Mouse (Mus musculus) midbrain, embryonic 13.5 days (tissue): Measurements from ENCODE around the gene H2-Ob. TPM values are rescaled to one million over a fixed set of nuclear protein-coding genes. Genes with fewer than 3 reads are reported as not detected.

Experiments used
- ATAC-seq: fragments of 200-750 bp; cut with Nextera tagmentation; 2 replicates; pipeline ENCODE4 v1.8.0; 2017; ENCODE audit warnings: mild to moderate bottlenecking, moderate TSS enrichment, moderate library complexity
- H3K27ac ChIP-seq: fragments of 300-500 bp; sonication (generic); 2 replicates; pipeline ENCODE4 v1.5.1; 2015; ENCODE audit warnings: inconsistent platforms, mild to moderate bottlenecking, moderate library complexity
- H3K27me3 ChIP-seq: fragments of 300-500 bp; sonication (generic); 2 replicates; pipeline ENCODE4 v1.6.1; 2015; ENCODE audit warnings: mild to moderate bottlenecking, inconsistent platforms
- H3K36me3 ChIP-seq: fragments of 300-500 bp; sonication (generic); 2 replicates; pipeline ENCODE4 v1.6.1; 2015; ENCODE audit warnings: mild to moderate bottlenecking, inconsistent platforms
- H3K4me1 ChIP-seq: fragments of 300-500 bp; sonication (generic); replicated peaks from 2 replicates; pipeline ENCODE4 v1.6.1; 2015; ENCODE audit warnings: inconsistent platforms
- H3K4me2 ChIP-seq: fragments of 300-500 bp; sonication (generic); replicated peaks from 2 replicates; pipeline ENCODE4 v1.6.1; 2015; ENCODE audit warnings: moderate library complexity, mild to moderate bottlenecking, inconsistent platforms
- H3K4me3 ChIP-seq: fragments of 300-500 bp; sonication (generic); replicated peaks from 2 replicates; pipeline ENCODE4 v1.5.1; 2015; ENCODE audit warnings: mild to moderate bottlenecking, inconsistent platforms
- H3K9ac ChIP-seq: fragments of 300-500 bp; sonication (generic); replicated peaks from 2 replicates; pipeline ENCODE4 v1.6.1; 2015; ENCODE audit warnings: mild to moderate bottlenecking, inconsistent platforms
- H3K9me3 ChIP-seq: fragments of 300-500 bp; sonication (generic); 2 replicates; pipeline ENCODE4 v1.6.1; 2016; ENCODE audit warnings: mild to moderate bottlenecking, inconsistent platforms
- WGBS: fragments of 180-500 bp; shearing (Covaris S2); methylation state at CpG from one replicate; pipeline ENCODE4 v1.1.7; 2015; 5-methylcytosine and 5-hydroxymethylcytosine counted together
- polyA plus RNA-seq: library from polyadenylated mRNA; unstranded; fragments of >200 nt; fragmentation: Nextera tagmentation; extraction: Ambion mirVana; gene quantifications from 2 replicates; pipeline ENCODE4 v1.2.1, GENCODE M21; 2015

The H2-Ob gene
- polyA plus RNA-seq, 1 experiment from 2014 or later, result not detected

DNA sequence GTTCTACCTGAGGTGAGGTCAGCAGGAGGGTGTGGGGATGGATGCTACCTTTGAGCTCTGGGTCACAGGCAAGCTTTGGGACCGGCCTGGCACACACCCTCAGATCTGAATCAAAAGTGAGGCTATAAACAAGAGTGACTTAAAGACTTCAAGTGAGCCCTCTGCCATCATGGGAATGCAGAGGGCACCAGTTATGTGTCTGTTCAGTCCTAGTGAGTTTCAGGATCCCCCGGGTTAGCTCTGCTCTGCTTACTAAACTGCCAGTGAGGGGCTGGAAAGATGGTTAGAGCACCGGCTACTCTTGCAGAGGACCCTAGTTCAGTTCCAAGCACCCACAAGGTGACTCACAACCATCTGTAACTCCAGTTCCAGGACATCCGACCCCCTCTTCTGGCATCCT is 53.9 kb downstream of the H2-Ob start:
- Histone ChIP-seq H3K36me3 (no peaks in the 10 kb centered on the region), H3K9ac (no peak overlapping the region), H3K9me3 (no peaks in the 10 kb centered on the region), H3K4me2 (no peak overlapping the region), H3K4me3 (no peak overlapping the region), H3K27me3 (peaks cover 3% of the 10 kb centered on the region; the same call in 1 of the 2 replicates), H3K4me1 (peaks cover under 1% of the 10 kb centered on the region), H3K27ac (no peak overlapping the region)
- ATAC-seq, result no peak
- 91% methylated on average over 4 of the region's 4 CpGs for WGBS

DNA sequence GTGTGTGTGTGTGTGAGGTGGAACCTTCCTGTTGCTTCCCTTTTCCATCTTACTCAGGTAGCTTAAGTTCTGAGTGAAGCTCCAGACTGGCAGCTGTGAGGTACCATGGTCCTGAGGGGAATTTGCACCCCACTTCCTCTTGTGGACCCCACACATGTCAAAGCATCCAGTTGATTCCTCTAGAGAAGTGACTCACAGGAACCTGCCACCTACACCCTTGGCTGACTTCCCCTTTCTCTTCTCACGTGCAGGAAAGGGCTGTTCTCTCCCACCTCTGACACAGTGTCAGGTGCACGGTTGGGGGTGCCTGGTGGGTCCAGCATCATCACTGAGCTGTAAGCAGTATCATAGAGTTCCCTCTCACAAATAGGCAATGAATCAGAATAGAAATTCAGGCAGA is 54.8 kb downstream of the H2-Ob start:
- peaks cover 5% of the 10 kb centered on the region for H3K4me1 ChIP-seq

DNA sequence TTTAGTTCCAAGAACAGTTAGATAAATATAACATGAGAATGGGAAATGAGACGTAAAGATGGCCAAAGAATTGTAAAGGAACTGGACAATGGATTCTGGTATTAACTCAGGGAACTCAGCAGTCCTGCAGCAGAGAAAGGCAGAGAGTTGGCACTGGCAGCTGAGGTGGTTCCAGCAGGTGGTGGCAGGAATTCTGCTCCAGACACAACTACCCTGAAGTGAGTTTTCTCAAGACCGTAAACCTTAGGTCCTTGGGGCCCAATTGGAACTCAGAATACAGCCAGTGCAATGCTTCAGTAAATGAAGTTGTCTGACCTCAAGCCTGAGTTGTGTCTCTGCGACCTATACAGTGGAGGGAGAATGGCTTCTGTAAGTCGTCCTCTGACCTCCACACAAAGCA is 55.5 kb downstream of the H2-Ob start:
- no peak overlapping the region for H3K9ac ChIP-seq
- no peak overlapping the region for H3K4me3 ChIP-seq
- no peaks in the 10 kb centered on the region for H3K36me3 ChIP-seq
- H3K4me1 ChIP-seq, result peaks cover 5% of the 10 kb centered on the region
- no peak overlapping the region for H3K27ac ChIP-seq
- H3K4me2 ChIP-seq, result no peak overlapping the region
- H3K27me3 ChIP-seq, result peaks cover 3% of the 10 kb centered on the region; the same call in 1 of the 2 replicates
- no peaks in the 10 kb centered on the region for H3K9me3 ChIP-seq
- 67% methylated on average over 4 of the region's 4 CpGs for WGBS
- ATAC-seq, result no peak

More for the DNA sequence above, 54.8 kb downstream of the H2-Ob start:
- no peak for ATAC-seq
- Histone ChIP-seq H3K9ac (no peak overlapping the region), H3K9me3 (no peaks in the 10 kb centered on the region), H3K4me2 (no peak overlapping the region), H3K27me3 (peaks cover 3% of the 10 kb centered on the region; the same call in 1 of the 2 replicates), H3K4me3 (no peak overlapping the region), H3K36me3 (no peaks in the 10 kb centered on the region), H3K27ac (no peak overlapping the region)
- 68% methylated on average over 2 of the region's 2 CpGs for WGBS

DNA sequence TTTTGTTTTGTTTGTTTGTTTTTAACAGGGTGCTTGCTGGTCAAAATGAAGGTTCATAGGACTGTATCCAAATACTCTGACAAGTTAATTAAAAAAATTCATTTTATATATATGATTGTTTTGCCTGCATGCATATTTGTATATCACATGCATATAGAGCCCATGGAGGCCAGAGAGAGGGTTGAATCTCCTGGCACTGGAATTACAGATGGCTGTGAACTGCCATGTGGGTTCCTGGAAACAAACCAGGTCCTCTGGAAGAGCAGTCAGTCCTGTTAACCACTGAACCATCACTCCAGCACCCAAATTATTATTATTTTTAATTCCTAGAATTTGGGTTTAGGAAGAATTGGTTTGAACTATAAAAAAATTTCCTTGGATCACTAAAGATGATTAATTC is 56.6 kb downstream of the H2-Ob start:
- H3K9ac ChIP-seq, result no peak overlapping the region
- H3K27ac ChIP-seq, result no peak overlapping the region
- no peak overlapping the region for H3K4me2 ChIP-seq
- H3K4me1 ChIP-seq, result peaks cover 5% of the 10 kb centered on the region
- no peak overlapping the region for H3K4me3 ChIP-seq
- H3K9me3 ChIP-seq, result no peaks in the 10 kb centered on the region
- H3K27me3 ChIP-seq, result peaks cover 3% of the 10 kb centered on the region; the same call in 1 of the 2 replicates
- ATAC-seq, result no peak
- no peaks in the 10 kb centered on the region for H3K36me3 ChIP-seq

DNA sequence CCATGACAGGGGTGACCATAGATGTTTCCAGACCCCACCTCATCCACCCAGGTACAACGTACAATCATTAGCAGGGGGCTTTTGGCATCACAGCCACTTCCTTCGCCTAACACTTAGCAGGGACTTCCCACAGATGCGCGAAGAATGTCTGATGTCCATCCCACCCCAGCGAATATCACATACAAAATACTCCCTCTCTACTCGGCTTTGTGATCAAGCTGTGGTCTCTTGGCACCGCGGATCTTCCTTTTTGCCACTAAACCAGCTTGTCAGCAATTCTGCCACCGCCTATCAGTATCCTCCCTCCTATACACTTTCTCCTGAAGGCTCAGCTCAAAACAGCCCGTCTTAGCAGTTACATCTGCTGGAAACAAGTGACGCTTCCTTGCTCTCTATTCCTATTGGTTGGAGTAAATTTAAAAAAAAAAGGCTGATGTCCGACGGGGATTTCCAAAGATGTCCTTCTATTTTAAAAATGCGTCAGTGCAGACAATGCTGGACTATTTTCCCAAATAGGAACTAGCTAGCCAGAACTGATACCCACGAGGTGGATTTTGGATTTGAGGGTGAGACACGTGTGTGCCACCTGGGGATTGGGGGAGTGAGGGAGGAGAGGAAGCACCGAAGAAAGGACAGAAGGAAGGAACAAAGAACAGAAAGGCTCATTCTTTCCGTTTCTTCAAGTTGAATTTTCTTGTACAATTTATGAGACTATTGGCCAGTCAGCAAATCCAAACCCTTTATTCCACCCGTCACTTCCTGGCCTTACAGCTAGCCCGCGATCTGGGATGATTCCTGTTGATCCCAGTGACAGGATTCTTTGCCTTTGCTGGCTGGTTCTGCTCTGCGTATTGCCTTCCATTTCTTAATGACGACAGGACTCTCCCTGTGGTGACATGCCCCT is 57.4 kb downstream of the H2-Ob start:
- ATAC-seq, result peak; percentile 86
- WGBS, result 21% methylated on average over 23 of the region's 23 CpGs
- H3K9ac ChIP-seq, result 0 out of 2 replicates have a peak overlapping the region, but pooled peaks have one; percentile 24

DNA sequence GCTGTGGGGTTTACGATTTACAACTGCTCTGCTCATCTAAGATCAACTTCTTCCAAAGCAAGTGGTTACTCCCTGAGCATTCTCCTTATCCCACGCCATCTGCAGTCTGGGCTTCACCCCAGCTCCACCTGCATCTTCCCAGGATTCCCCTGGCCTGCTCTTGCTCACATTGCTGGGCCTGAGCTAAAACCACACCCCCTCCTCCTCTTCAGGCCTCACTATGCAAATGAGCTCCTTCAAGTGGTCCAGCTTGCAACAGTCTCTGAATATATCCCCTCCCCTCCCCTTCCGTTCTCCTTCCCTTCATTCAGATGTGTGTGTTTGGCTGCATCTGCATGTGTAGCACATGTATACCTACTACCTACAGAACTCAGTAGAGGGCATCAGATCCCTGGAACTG is 60.7 kb downstream of the H2-Ob start:
- H3K4me2 ChIP-seq, result no peak overlapping the region
- H3K27ac ChIP-seq, result no peak overlapping the region
- no peak overlapping the region for H3K9ac ChIP-seq
- peaks cover 5% of the 10 kb centered on the region for H3K4me1 ChIP-seq
- H3K4me3 ChIP-seq, result no peak overlapping the region
- H3K9me3 ChIP-seq, result no peaks in the 10 kb centered on the region
- H3K27me3 ChIP-seq, result no peaks in the 10 kb centered on the region
- ATAC-seq, result no peak
- WGBS, result 58% methylated on average over 3 of the region's 3 CpGs
- no peaks in the 10 kb centered on the region for H3K36me3 ChIP-seq

More for the DNA sequence above, 57.4 kb downstream of the H2-Ob start:
- Histone ChIP-seq H3K4me3 (peak overlapping the region; percentile 39), H3K27me3 (peaks cover 3% of the 10 kb centered on the region; the same call in 1 of the 2 replicates), H3K4me1 (peaks cover 5% of the 10 kb centered on the region), H3K36me3 (no peaks in the 10 kb centered on the region), H3K4me2 (peak overlapping the region; percentile 48), H3K27ac (no peak overlapping the region), H3K9me3 (no peaks in the 10 kb centered on the region)

DNA sequence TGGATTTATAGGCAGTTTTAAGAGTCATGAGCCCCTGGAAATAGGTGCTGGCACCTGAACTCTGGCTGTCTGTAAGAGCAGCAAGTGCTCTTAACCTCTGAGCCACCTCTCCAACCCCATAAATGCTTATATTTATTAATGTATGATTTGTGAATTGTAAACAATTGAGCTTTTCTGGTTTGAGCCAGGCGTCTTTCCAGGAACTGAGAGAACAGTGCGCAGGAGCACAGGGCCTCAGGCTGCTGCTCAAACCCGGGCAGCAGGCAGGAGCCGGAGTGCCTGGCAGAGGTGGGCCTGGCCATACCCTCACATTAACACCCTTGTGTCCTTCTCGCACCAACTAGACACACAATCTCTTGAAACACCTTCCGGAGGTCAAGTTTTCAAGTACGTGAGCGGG is 61.4 kb downstream of the H2-Ob start:
- no peaks in the 10 kb centered on the region for H3K9me3 ChIP-seq
- no peaks in the 10 kb centered on the region for H3K36me3 ChIP-seq
- peaks cover 5% of the 10 kb centered on the region for H3K4me1 ChIP-seq
- 88% methylated on average over 8 of the region's 8 CpGs for WGBS
- H3K9ac ChIP-seq, result no peak overlapping the region
- no peak overlapping the region for H3K4me2 ChIP-seq
- no peaks in the 10 kb centered on the region for H3K27me3 ChIP-seq
- no peak overlapping the region for H3K27ac ChIP-seq
- ATAC-seq, result no peak
- no peak overlapping the region for H3K4me3 ChIP-seq

DNA sequence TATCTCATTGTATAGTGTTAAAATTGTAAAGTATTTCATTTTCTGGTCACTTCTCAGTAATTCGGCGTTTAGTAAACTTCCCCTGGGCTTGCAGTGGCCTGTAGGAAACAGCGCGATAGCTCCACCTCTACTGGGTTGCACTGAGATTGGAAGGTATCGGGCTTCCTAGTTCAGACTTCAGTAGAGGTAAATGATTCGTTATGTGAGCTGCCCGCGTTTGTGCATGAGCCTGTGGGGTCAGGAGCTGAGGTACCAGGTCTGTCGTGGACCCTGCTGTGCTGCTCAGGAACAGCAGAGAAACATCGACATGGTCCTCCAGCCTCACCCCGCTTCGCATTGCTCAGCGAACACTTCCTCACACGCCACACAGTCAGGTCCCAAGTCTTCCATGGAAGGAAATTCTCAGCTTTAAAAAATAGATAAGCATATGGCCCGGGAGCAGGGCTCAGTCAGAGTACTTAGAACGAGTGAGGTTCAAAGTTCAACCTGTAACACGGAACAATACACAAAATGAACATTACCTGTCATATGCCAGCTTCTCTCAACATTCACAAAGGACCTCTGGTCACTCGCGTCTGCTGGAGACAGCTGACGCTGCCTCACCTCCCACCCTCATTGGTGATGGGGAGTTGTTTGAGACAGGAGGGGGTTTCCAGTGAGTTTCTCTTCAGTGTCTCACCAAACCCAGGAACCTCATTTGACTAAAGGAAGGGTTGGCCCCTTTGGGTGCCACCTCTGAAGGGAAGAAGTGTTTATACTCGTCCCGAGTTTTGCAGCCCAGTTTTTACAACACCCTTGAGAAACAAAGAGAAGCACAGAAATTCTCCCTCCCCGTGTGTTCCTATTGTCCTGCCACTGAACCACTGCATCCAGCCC is 62.2 kb downstream of the H2-Ob start:
- no peaks in the 10 kb centered on the region for H3K9me3 ChIP-seq
- peaks cover 5% of the 10 kb centered on the region for H3K4me1 ChIP-seq
- no peaks in the 10 kb centered on the region for H3K27me3 ChIP-seq
- H3K27ac ChIP-seq, result no peak overlapping the region
- no peaks in the 10 kb centered on the region for H3K36me3 ChIP-seq
- no peak overlapping the region for H3K9ac ChIP-seq
- 81% methylated on average over 23 of the region's 23 CpGs for WGBS
- no peak overlapping the region for H3K4me3 ChIP-seq
- no peak for ATAC-seq
- H3K4me2 ChIP-seq, result no peak overlapping the region

DNA sequence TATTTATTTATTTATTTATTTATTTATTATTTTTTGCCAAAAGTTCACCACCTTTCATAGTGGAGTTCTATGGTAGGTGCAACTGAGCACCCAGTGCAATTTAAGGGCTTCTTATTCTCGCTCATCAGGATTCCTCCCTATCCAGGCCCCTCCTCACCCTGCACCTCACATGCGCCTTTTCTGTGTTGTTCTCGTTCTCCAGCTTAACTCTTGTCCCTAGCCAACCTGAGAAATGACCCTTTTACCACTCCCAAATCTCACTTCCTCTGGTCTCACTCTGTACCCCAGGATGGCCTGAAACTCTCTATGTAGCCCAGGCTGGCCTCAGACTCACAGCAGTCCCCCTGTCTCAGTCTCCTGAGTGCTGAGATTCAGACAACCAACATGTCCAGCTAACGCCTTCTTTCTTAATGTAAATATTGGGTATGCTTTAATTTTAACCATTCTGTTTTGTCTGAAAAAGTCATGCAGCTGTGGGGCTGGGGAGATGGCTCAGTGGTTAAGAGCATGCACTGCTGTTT is 63.0 kb downstream of the H2-Ob start:
- Histone ChIP-seq H3K27ac (no peak overlapping the region), H3K4me1 (peaks cover 5% of the 10 kb centered on the region), H3K4me3 (no peak overlapping the region), H3K27me3 (0 out of 2 replicates have a peak, but pooled peaks cover 2% of the 10 kb centered on the region), H3K9ac (no peak overlapping the region), H3K36me3 (no peaks in the 10 kb centered on the region), H3K9me3 (no peaks in the 10 kb centered on the region), H3K4me2 (no peak overlapping the region)
- WGBS, result 85% methylated on average over 4 of the region's 4 CpGs
- ATAC-seq, result no peak

DNA sequence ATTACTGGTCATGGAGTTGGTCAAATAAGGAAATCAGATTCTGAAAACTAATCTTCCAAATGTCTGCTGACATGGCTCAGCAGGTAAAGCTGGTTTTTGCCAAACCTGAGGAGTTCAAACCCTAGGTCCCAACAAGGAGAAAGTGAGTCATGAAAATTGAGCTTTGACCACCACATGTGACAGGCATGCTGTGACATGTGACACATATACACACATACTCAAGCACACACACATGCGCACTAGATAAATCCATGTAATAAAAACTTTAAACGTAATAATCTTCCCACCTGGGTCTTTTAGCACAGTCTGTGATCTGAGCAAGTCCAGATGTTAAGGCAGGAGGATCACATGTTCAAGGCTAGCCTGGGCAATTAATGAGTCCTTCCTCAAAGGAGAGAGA is 65.1 kb downstream of the H2-Ob start:
- ATAC-seq, result no peak
- H3K4me2 ChIP-seq, result no peak overlapping the region
- H3K4me3 ChIP-seq, result no peak overlapping the region
- no peaks in the 10 kb centered on the region for H3K9me3 ChIP-seq
- no peak overlapping the region for H3K27ac ChIP-seq
- no peak overlapping the region for H3K9ac ChIP-seq
- peaks cover 7% of the 10 kb centered on the region; the same call in 1 of the 2 replicates for H3K27me3 ChIP-seq
- 87% methylated on average over 2 of the region's 2 CpGs for WGBS
- no peaks in the 10 kb centered on the region for H3K36me3 ChIP-seq
- H3K4me1 ChIP-seq, result no peaks in the 10 kb centered on the region
